Mouse (Mus musculus) lung, postnatal 14 days (tissue): Measurements from ENCODE around the gene Olfr1333.
"Not testable (repeated sequence)": the region's sequence is repeated elsewhere in the genome, so short reads cannot be mapped to it uniquely, and the experiment has no call there.

Experiments
- DNase-seq: peaks from one replicate; pipeline ENCODE4 v3.0.0; 2021

Olfr1333 gene

DNA sequence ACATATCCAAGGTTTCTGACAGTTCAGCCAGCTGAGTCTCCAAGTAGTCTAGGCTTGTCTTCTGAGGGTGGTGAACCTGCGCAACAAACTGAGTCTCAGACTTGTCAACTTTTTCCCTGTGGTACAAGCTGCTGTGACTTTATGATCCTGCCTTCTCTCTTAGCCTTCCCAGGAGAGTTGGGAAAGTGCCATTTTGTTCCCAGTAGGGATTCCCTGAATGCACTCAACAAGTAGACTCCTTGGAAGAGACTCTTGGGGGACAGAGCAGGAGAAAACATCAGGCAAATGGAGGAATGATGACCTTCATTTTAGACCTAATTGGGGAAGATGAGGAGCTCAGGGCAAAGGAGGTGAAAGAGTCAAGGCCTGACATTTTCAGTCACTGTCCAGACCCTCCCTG, at the start of gene Olfr1333:
Gene Olfr1333 (minus strand): TSS at position 101 of the 400 bp plus-strand sequence.
- DNase-seq = no peak

DNA sequence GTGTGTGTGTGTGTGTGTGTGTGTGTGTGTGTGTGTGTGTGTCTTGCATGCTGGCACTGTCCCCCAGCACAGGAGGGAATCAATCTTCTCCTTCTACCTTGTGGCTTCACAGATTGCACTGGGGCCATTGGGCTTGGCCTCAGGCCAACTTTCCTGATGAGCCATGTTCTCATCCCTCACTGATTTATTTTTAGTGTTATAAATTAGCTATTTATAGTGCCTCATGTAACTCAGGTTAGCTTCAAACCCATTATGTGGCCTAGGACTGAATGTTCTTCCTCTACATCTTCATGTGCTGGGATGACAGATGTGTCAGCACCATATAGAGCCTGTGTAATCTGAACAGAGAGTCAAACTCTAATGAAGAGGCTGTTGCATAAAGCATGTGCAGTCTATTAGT, 31.5 kb upstream of the Olfr1333 start:
- no peak for DNase-seq

DNA sequence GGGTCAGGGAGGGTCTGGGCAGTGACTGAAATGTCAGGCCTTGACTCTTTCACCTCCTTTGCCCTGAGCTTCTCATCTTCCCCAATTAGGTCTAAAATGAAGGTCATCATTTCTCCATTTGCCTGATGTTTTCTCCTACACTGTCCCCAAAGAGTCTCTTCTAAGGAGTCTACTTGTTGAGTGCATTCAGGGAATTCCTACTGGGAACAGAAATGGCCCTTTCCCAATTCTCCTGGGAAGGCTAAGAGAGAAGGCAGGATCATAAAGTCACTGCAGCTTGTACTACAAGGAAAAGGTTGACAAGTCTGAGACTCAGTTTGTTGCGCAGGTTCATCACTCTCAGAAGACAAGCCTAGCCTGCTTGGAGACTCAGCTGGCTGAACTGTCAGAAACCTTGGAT, 28.3 kb upstream of the Olfr1333 start, which contains the start of gene Olfr1331:
Gene Olfr1331 (plus strand): TSS at position 301 of the 400 bp plus-strand sequence.
- no peak for DNase-seq

DNA sequence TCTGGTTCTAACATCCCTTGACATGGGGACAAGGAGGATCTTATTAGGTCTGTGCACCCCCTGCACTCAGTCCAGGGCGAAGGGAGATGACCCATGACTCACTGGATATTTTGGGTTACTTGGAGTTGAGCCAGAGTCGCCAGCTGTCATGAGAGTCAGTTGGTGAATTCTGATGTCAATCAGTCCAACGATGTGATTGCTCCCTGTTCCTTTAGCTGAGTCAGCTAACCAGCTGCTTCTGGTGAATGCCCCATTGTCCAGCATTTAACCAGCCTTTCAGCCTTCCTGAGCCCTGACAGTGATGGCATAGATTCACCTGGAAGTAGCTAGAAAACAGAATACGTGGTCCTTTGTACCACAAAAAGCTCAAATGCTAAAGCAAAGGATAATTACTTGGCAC, 26.6 kb upstream of the Olfr1333 start:
- no peak for DNase-seq

DNA sequence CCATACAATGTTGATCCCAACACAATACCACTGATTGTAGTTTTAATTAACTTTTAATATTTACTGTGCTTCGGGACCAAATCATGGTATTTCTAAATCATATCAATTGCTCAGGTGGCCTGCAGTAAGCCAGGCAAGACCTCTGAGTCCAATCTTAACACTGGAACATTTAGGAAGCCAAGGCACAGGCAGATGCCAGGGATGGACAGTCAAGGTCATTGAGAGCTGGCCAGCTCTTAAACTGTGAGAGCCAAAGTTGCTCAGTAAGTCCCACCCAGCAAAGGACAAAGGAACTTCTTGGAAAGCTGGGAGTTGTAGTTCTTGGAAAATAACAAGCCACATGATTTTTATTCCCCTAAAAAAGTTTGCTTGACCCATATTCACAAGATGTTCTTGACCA, 25.7 kb upstream of the Olfr1333 start:
- no peak for DNase-seq

DNA sequence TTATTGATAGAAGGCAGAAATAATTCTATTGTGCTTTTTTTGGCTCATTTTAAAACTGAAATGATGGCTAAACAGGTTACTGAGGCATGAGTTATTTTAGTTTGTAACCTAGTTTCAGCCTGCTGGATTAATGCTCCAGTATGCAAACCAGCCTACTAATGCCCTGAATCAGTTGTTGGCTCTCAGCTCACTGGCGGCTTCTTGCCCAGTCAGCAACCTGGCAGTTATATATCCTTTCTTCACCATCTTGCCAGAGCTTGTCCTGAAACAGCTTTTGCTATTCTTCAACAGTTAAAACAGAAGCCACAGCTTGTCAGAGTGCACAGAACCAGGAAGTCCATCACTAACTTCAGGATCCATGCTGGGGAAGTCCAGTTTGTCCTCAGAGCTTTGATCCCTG, 17.2 kb downstream of the Olfr1333 start:
- DNase-seq = no peak

DNA sequence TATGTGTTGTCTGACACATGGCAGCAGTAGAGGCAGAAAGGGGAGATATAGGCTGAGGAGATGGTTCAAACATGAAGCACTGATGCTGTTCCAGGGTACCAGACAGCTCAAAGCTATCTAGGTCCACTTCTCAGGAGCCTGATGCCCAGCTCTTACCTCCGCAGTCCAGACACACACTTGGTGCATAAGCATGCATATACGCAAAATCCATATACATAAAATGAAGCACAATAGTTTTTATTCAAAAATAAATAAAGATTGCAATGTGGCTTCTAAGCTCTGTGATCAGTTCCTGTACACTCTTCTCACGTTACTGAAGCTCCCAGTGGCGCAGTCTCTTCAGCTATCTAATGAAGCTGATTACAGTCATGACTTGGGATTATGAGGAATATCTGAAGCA, 26.2 kb downstream of the Olfr1333 start, which contains the start of gene Olfr1335:
Gene Olfr1335 (minus strand): TSS at position 101 of the 400 bp plus-strand sequence.
- no peak for DNase-seq

DNA sequence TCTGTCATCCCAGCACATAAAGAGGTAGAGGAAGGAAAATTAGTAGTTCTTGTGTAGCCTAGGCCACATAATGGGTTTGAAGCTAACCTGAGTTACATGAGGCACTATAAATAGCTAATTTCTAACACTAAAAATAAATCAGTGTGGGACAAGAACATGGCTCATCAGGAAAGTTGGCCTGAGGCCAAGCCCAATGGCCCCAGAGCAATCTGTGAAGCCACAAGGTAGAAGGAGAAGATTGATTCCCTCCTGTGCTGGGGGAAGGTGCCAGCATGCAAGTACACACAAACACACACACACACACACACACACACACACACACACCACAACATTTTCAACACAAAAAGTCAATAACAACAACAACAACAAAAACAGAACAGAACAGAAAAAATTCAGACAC, 43.3 kb downstream of the Olfr1333 start:
- DNase-seq = not testable (repeated sequence)

DNA sequence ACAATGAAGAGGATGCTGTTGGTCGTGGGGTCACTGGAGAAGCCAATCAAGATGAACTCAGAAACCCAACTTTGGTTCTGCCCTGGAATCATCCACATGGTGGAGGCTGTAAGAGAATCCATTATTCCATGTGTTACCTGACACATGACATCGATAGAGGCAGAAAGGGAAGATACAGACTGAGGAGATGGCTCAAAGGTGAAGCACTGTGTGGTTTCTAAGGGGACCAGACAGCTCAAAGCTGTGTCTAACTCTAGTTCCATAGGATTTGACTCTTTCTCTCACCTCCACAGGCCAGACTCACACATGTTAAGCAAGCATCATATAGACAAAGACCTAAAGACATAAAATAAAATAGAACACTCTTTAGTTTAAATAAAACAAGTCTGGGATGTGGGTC, 53.6 kb downstream of the Olfr1333 start, which contains the start of gene Olfr1337:
Gene Olfr1337 (minus strand): TSS at position 101 of the 400 bp plus-strand sequence.
- DNase-seq = no peak
